Mouse (Mus musculus) brain, embryonic 14.5 days (tissue): ENCODE results near the gene Ccnh. TPM values are rescaled to one million over a fixed set of nuclear protein-coding genes. Genes with fewer than 3 reads are reported as not detected.
"Not testable (repeated sequence)": the region's sequence is repeated elsewhere in the genome, so short reads cannot be mapped to it uniquely, and the experiment has no call there.

Source experiments
- DNase-seq: peaks from one replicate; pipeline ENCODE4 v3.0.0-alpha.2; 2011; ENCODE audit warnings: low read depth
- CTCF ChIP-seq: fragments of 200-500 bp; IDR thresholded peaks from 2 replicates; pipeline ENCODE4 v1.5.1; 2012; ENCODE audit warnings: inconsistent platforms, mild to moderate bottlenecking, moderate library complexity, borderline replicate concordance; ENCODE audit not compliant: insufficient read depth, insufficient read length; ENCODE audit errors: extremely low read depth
- POLR2A ChIP-seq: fragments of 200-500 bp; IDR thresholded peaks from 2 replicates; pipeline ENCODE4 v1.6.1; 2012; ENCODE audit warnings: mild to moderate bottlenecking, inconsistent platforms, borderline replicate concordance; ENCODE audit not compliant: poor library complexity, insufficient read depth, insufficient read length, severe bottlenecking; ENCODE audit errors: extremely low read depth
- polyA plus RNA-seq: library from polyadenylated mRNA; depleted of rRNA; stranded (reverse); fragments of >200 nt; gene quantifications from 2 replicates; pipeline ENCODE4 v1.2.3, GENCODE M21; 2012; rRNA removed

The Ccnh gene
- polyA plus RNA-seq, result 46.0 and 47.2 TPM in 2 replicates

DNA sequence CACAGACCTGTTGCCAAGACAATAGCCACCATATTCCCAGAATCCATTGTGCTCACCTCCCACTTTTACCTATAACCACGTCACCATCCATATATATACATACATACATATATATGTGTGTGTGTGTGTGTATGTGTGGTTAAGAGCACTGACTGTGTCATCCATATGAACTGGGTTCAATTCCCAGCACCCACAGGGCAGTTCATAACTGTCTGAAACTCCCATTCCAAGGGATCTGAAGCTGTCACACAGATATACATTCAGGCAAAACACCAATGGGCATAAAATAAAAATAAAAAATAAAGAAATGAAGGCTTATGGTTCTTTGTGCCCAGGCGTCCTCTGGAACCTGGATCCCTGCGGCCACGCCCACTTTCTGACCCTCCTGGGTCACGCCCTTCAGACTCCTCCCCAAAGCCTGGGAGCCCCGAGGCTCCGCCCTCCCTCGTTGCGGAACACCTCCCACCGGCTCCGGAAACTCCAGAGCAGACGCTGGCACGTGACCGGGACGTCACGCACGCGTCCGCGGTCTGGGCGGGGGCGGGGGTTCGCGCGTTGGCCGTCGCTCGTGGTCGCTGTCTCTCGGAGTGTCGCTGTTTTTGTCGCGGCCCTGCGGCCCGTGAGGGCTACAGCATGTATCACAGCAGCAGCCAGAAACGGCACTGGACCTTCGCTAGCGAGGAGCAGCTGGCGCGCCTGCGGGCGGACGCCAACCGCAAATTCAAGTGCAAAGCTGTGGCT lies at the start of gene Ccnh:
Ccnh (plus strand) TSS at position 506 of the 741 bp plus-strand sequence.
- TF ChIP-seq CTCF, result no peak
- peak; percentile 75 for TF ChIP-seq POLR2A
- DNase-seq, result peak; percentile 96

GRCm38 (mm10) chr13:85143361-85143760 lies 45.8 kb upstream of the Ccnh start:
- not testable (repeated sequence) for DNase-seq

DNA sequence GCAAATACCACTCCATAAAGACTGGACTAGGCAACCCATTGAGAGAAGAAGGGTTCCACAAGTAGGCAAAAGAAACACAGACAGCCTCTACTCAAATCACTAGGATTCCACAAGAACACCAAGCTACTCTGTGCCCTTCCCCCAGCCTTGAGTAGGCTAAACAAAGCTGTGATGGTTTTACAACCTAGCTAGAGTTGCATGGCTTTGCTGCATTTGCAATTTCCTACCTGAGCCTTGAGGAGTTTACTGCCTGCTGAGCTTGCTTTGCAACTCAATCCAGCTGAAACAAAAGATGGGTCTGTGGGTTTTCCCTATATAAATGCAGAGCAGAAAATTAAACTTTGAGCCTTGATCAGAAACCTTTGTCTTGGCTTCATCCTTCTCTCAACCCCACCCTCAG lies 42.7 kb upstream of the Ccnh start:
- DNase-seq, result no peak
- TF ChIP-seq CTCF (no peak), POLR2A (no peak)

DNA sequence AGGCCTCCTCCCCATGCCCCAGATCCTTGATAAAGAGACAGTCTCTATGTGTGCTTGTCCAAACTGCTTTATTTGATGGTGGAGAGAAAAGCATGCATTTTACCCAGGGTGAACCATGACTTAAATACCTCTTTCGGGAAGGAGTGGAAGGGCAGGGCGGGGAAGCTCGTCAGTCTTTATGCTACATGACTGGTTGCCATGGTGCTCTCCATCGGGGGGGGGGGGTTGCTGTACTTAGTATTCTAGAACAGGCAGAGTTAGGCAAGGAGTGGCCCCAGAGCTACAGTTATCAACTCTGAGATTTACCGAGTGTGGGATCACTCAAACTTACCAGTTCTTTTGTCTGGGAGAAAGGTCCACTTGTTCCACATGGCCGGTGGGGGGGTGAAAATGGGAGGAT lies 34.5 kb upstream of the Ccnh start:
- TF ChIP-seq CTCF (no peak), POLR2A (no peak)
- no peak for DNase-seq

- DNase-seq, result no peak
- TF ChIP-seq CTCF, result no peak
- TF ChIP-seq POLR2A, result no peak
Observed at GRCm38 (mm10) chr13:85159971-85160370, 29.2 kb upstream of the Ccnh start.

DNA sequence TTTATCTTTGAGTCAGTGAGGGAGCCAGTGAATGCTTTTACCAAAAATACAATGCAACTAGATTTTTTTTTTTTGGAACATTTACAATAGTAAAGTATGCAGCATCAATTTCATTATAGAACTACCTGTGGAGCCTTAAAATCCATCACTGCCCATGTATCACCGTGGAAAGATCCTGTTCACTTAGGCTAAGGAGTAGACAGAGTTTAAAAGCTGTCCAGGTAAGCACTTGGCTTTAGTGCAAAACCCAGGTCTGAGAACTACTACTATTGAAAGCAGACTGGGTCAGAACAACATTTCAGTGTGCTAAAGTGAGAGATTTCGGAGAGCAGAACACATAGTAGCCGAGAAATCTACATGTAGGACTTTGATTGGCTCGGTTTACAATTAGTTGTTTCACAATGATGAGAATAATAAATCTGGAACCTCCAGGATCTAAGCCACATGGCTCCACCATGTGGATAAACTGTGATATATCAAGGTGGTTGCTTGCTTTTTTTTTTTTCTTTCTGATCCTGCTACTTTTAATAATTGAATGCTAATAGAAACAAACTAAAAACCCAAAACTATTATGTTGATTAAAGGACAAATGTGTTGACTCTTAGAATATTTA lies 24.6 kb upstream of the Ccnh start:
- DNase-seq, result peak; percentile 85

GRCm38 (mm10) chr13:85189644-85190121 lies 475 bp downstream of the Ccnh start:
- no peak for DNase-seq
- TF ChIP-seq CTCF (no peak), POLR2A (no peak)

More for the DNA sequence above, 24.6 kb upstream of the Ccnh start:
- TF ChIP-seq CTCF (0 out of 2 replicates have a peak, but pooled peaks have one; percentile 22), POLR2A (no peak)

- no peak for DNase-seq
- TF ChIP-seq CTCF, result no peak
- no peak for TF ChIP-seq POLR2A
Observed at GRCm38 (mm10) chr13:85191253-85191652, 2.0 kb downstream of the Ccnh start.

DNA sequence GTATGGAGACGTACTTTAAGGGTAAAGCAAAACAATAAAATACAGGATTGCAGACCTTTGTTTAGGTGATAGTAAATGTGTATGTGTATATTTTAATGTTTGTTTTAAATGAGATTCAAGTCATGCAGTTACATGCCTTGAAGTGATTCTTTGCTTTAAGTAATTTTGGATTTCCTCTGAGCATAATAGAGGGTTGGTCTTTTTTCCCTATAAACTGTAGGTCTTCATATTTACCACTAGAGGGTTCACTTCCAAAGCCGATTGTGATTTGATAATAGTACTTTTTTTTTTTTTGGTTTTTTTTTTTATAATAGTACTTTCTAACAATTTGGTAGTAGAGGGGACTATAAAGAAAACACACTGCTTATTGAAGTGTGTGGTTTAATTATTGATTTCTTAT lies 18.3 kb downstream of the Ccnh start:
- DNase-seq, result peak; percentile 27
- no peak for TF ChIP-seq POLR2A
- TF ChIP-seq CTCF, result no peak

DNA sequence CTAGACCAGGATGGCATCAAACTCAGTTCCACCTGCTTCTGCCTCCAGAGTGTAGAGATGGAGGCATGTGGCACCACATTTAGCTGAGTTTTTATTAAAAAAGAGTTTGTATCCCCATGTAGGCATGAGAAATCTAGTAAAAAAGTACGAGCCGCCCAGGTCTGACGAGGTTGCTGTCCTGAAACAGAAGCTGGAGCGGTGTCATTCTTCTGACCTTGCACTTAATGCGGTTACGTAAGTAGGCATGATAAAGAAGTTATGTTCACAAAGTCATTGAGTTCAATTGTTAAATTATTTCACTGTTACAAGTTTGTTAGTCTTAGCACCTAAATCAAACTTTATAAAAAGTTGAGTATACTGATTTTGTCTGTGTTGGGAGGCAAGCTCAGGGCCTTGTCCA lies 19.4 kb downstream of the Ccnh start:
- no peak for TF ChIP-seq CTCF
- TF ChIP-seq POLR2A, result no peak
- no peak for DNase-seq

GRCm38 (mm10) chr13:85210353-85210752 lies 21.1 kb downstream of the Ccnh start:
- DNase-seq, result peak; percentile 61
- TF ChIP-seq CTCF, result no peak
- no peak for TF ChIP-seq POLR2A

DNA sequence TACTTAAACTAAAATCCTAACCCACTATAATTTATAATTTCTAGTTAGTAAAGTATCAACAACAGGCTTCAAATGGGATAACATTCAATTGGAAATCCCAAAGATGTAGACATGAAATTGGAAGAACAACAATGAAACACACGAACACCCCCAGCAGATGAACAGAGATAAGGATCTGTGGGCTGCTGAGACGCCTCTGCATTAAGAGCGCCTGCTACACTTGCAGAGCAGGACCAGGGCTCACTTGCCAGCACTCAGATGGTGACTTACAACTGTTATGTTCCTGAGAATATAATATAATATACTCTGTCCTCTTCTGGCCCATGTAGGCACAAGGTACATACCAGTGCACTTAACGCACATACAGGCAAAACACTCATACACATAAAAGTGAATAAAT lies 29.4 kb downstream of the Ccnh start:
- DNase-seq, result no peak
- TF ChIP-seq POLR2A (no peak), CTCF (no peak)
